Mouse (Mus musculus) bone marrow, adult 2 months (tissue): ENCODE results near the gene Hadh.

ENCODE experiments used
- CTCF ChIP-seq: fragments of 200-500 bp; IDR thresholded peaks from 2 replicates; pipeline ENCODE4 v1.5.1; 2011; ENCODE audit warnings: low read length, control low read depth; ENCODE audit not compliant: control insufficient read depth, insufficient read depth
- POLR2A ChIP-seq: fragments of 200-500 bp; IDR thresholded peaks from 2 replicates; pipeline ENCODE4 v1.6.1; 2011; ENCODE audit warnings: low read depth, mild to moderate bottlenecking, control low read depth, low read length, borderline replicate concordance; ENCODE audit not compliant: control insufficient read depth

- TF ChIP-seq CTCF (no peak), POLR2A (no peak)
These were observed 22.6 kb upstream of the Hadh start for GRCm38 (mm10) chr3:131294503-131294902.
